Mouse (Mus musculus) forebrain, embryonic 10.5 days (tissue): ENCODE measurements around the gene Zfp451. TPM values are rescaled to one million over a fixed set of nuclear protein-coding genes. Genes with fewer than 3 reads are reported as not detected.
A peak's percentile ranks its signal among the peaks of the same experiment; 100 is the strongest.

Experiments used
- DNase-seq: peaks from one replicate; pipeline ENCODE4 v3.0.0-alpha.2; 2017; ENCODE audit warnings: low spot score; ENCODE audit errors: extremely low spot score
- H3K27ac ChIP-seq: fragments of 300-500 bp; sonication (generic); 2 replicates; pipeline ENCODE4 v1.5.1; 2016; ENCODE audit warnings: mild to moderate bottlenecking
- H3K27me3 ChIP-seq: fragments of 300-500 bp; sonication (generic); 2 replicates; pipeline ENCODE4 v1.6.1; 2016; ENCODE audit warnings: mild to moderate bottlenecking; ENCODE audit not compliant: poor library complexity, severe bottlenecking
- H3K36me3 ChIP-seq: fragments of 300-500 bp; sonication (generic); replicated peaks from 2 replicates; pipeline ENCODE4 v1.6.1; 2016; ENCODE audit warnings: mild to moderate bottlenecking, moderate library complexity
- H3K4me1 ChIP-seq: fragments of 300-500 bp; sonication (generic); 2 replicates; pipeline ENCODE4 v1.6.1; 2016
- H3K4me3 ChIP-seq: fragments of 300-500 bp; sonication (generic); 2 replicates; pipeline ENCODE4 v1.5.1; 2016; ENCODE audit warnings: mild to moderate bottlenecking, moderate library complexity
- H3K9me3 ChIP-seq: fragments of 300-500 bp; sonication (generic); 2 replicates; pipeline ENCODE4 v1.6.1; 2016; ENCODE audit warnings: mild to moderate bottlenecking, moderate library complexity
- WGBS: fragments of 180-500 bp; shearing (Covaris S2); methylation state at CpG from one replicate; pipeline ENCODE4 v1.1.7; 2016; 5-methylcytosine and 5-hydroxymethylcytosine counted together
- polyA plus RNA-seq: library from polyadenylated mRNA; unstranded; fragments of >200 nt; fragmentation: Nextera tagmentation; extraction: Ambion mirVana; gene quantifications from 2 replicates; pipeline ENCODE4 v1.2.1, GENCODE M21; 2016

Gene Zfp451
- polyA plus RNA-seq, 1 experiment from 2014 or later: 32.6 TPM

DNA sequence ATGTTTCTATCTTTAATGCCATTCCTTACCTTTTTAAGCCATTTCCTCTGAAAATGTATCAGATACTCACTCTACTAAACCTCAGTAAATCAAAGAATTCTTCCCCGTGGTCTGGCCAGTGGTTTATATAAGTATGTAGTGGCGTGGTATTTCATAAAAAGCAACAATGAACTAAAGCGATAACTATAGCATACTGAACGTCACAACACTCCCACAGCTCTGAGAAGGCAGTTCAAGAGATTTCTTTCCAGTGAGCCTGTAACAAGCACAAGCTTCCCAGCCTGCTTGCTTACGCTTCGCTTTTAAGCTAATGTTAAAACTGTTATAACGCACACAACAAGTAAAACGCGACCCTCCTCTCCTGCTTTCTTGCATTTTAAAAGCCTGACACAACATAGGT, 42.3 kb downstream of the Zfp451 start:
- Histone ChIP-seq H3K36me3 (peaks cover 80% of the 10 kb centered on the region), H3K27me3 (no peaks in the 10 kb centered on the region), H3K4me1 (peaks cover 2% of the 10 kb centered on the region), H3K4me3 (no peak overlapping the region), H3K27ac (no peak overlapping the region), H3K9me3 (no peaks in the 10 kb centered on the region)
- 96% methylated on average over 9 of the region's 9 CpGs for WGBS
- no peak for DNase-seq

DNA sequence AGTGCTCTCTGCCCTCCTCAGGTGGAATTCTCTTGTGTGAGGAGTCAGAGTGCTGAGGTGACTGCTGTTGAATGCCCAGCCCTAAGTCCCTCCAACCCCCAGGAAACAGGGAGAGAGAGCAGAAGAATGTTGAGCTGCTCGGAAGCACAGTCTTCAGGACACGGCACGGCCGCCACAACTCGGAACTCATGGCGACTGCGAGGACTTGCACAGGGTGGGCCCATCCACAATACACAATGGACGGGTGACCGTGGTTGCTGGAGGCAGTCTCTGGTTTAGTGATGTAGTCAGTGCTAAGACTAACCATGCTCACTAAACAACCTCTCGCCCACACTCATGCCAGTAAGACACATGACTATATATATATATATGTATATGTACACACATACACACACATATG, 42.8 kb downstream of the Zfp451 start:
- no peak overlapping the region for H3K27ac ChIP-seq
- H3K4me1 ChIP-seq: peaks cover 7% of the 10 kb centered on the region
- H3K4me3 ChIP-seq: no peak overlapping the region
- DNase-seq: no peak
- H3K36me3 ChIP-seq: peaks cover 76% of the 10 kb centered on the region
- H3K9me3 ChIP-seq: no peaks in the 10 kb centered on the region
- WGBS: 96% methylated on average over 10 of the region's 10 CpGs
- H3K27me3 ChIP-seq: no peaks in the 10 kb centered on the region

DNA sequence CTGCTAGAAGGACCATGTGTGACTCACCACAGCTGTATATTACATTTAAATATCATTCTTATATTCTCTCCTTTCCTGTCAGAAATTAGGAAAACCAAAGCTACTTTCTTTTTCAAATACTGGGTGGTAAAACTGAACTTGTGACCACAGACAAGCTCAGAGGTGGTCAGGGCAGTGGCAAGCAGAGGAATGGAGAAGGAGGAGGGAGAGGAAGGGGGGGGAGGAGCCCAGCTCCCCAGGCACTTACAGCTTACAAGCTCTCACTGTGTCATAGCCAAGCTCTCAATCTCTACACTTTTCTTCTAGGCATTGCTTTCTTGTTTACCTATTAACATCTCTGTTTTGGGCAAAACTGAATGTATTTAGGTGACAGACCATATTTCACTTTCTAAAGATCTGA, 45.6 kb downstream of the Zfp451 start:
- H3K27ac ChIP-seq: no peak overlapping the region
- H3K27me3 ChIP-seq: no peaks in the 10 kb centered on the region
- no peaks in the 10 kb centered on the region for H3K9me3 ChIP-seq
- DNase-seq: no peak
- peaks cover 71% of the 10 kb centered on the region for H3K36me3 ChIP-seq
- no peak overlapping the region for H3K4me3 ChIP-seq
- peaks cover 9% of the 10 kb centered on the region for H3K4me1 ChIP-seq

DNA sequence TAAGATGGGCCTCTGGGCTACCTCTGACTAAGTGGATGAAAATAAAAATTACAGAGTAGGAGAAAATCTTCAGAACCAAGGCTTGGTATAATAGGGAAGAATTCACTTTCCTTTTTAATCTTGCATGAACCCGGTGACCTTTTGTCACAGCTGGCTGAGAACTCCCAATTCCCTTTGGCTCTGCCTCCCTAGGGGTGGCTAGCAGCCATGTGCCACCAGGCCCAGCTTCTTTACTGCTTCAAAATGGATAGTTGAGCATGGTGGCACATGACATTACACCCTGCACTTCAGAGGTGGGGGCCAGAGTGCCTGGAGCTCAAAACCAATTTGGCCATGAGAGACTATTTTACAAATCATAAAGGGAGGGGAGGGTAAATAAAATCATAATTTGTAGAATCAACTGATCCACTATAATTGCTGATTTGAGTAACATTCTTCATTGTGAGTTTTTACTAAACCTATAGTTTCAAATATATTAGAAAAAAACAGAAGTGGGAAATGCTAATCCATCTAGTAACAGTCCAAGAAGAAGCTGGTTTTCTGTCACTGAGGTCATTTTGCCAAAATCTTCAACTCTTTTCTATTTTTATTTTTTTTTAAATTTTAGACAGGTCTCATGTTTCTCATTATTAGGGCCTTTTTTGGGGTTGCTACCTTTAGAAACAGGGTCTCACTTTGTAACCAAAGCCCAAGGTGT, 46.2 kb downstream of the Zfp451 start:
- Histone ChIP-seq H3K4me3 (no peak overlapping the region), H3K9me3 (no peaks in the 10 kb centered on the region), H3K27me3 (no peaks in the 10 kb centered on the region), H3K4me1 (peaks cover 9% of the 10 kb centered on the region), H3K36me3 (peaks cover 74% of the 10 kb centered on the region), H3K27ac (no peak overlapping the region)
- 97% methylated on average over 1 of the region's 1 CpGs for WGBS
- no peak for DNase-seq

DNA sequence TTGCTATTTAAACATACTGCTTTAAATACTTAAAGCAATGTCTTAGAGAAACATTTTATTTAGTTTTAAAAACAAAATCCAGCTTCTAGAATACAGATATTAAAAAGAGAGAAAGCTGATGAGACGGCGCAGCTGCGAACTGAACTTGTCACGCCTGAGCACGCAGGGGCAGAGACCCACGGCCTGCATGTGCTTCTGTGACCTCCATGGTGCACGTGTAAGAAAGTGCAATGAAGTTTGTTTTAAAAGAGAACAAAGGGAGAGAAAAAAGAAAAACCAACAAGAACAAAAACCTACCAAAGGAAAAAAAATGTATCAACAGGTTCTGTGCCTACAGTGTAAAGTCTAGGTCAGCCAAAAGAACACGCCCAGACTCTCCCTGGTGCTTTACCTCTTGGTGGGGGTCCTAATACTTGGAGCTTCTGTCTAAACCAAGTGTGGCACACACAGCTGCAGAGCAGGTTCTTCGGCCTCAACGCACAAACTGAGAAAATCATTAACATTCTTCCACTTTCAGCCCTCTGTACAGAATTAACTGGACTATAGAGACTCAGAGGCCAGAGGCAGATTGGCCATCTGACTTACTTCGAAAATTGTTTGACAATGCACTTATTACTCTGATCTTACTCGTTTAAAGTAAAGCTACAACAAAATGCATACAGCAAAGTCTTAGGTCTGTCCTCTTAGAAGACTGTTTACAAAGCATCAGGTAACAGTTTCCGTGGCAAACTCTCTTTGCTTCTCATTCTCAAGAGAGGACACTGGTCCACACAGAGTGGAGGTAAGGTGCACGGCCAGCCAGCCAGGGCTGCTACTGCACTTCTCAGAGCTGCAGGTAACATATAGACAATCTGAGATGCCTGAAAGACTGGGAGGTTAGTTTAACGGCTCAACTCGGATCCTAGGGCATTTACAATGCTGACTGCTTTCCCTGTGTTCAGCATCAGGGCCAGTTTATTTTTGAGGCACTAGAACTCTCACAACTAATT, 47.6 kb downstream of the Zfp451 start:
- H3K27ac ChIP-seq: no peak overlapping the region
- peaks cover 9% of the 10 kb centered on the region for H3K4me1 ChIP-seq
- no peaks in the 10 kb centered on the region for H3K27me3 ChIP-seq
- H3K4me3 ChIP-seq: no peak overlapping the region
- no peaks in the 10 kb centered on the region for H3K9me3 ChIP-seq
- WGBS: 76% methylated on average over 16 of the region's 16 CpGs
- no peak for DNase-seq
- H3K36me3 ChIP-seq: peaks cover 67% of the 10 kb centered on the region

DNA sequence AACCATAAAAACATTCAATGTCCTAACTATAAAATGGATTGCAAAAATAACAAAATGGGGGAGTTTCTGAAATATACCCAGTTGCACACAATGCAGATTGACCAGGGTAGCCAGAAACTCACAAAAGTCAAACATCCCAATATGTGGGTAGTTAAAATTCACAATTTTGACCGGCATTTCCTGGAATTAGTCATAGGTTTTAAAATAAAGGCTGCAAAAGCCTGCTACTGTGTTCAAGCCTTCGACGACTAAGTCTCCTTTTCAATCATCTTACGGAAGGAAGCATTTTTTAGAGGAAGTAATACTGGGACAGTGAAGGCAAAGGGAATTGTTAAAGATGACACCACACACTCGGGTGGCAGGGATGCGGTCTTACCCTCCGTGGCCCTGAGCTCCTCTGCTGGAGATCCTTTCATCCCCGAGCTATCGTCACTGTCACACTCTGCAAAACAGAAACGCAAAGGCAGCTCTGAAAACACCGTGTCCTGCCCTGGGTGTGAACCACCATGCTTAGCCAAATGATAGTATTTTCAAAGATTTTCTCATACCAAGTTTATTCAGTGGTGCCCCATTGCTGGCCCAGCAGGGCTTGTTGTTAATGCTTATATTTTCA, 48.8 kb downstream of the Zfp451 start:
- Histone ChIP-seq H3K4me1 (peaks cover 9% of the 10 kb centered on the region), H3K4me3 (no peak overlapping the region), H3K9me3 (no peaks in the 10 kb centered on the region), H3K27me3 (no peaks in the 10 kb centered on the region), H3K36me3 (peaks cover 66% of the 10 kb centered on the region), H3K27ac (no peak overlapping the region)
- WGBS: 89% methylated on average over 11 of the region's 11 CpGs
- DNase-seq: no peak

DNA sequence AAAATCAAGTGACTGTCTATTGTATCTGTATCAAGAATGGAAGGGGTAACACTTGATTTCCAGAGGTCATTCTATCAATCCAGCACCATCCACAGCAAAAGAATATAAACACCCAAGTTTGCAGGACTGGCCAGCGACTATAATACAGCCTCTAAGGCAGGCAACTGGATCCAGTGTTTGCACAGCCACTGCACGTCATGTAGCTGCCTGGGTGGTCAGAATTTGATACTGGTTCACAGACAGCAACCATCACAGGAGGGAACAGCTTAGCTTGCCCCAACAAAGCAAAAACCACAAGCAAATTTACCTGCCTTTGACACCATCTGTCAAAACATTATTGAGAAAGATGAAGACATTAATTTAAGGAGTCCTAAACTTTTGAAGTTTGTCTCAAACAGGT, 50.6 kb downstream of the Zfp451 start:
- Histone ChIP-seq H3K36me3 (peaks cover 53% of the 10 kb centered on the region), H3K4me3 (no peak overlapping the region), H3K4me1 (peaks cover 9% of the 10 kb centered on the region), H3K27me3 (no peaks in the 10 kb centered on the region), H3K27ac (no peak overlapping the region), H3K9me3 (no peaks in the 10 kb centered on the region)
- 60% methylated on average over 2 of the region's 2 CpGs for WGBS
- no peak for DNase-seq

DNA sequence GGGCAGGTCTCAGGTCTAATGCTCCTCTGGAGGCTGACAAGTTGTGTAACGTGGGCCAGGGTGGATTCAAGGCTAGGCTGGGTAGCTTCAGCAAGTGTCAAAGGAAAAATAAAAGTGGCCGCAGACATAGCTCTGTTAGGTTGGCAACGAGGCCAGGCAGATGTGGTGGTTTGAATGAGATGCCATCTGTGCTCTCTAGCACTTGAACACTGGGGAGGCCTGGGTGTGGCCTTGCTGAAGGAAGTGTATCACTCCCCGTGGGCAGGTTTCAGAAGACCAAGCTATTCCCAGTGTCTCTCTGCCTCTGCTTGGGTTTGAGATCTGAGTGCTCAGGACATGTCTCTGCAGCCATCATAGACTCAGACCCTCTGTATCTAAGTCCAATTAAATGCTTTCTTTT, 55.9 kb downstream of the Zfp451 start:
- Histone ChIP-seq H3K36me3 (peaks cover 44% of the 10 kb centered on the region), H3K27me3 (no peaks in the 10 kb centered on the region), H3K4me1 (peaks cover 30% of the 10 kb centered on the region), H3K4me3 (no peak overlapping the region), H3K27ac (no peak overlapping the region), H3K9me3 (no peaks in the 10 kb centered on the region; the same call in 1 of the 2 replicates)
- WGBS: 71% methylated on average over 4 of the region's 4 CpGs
- no peak for DNase-seq

DNA sequence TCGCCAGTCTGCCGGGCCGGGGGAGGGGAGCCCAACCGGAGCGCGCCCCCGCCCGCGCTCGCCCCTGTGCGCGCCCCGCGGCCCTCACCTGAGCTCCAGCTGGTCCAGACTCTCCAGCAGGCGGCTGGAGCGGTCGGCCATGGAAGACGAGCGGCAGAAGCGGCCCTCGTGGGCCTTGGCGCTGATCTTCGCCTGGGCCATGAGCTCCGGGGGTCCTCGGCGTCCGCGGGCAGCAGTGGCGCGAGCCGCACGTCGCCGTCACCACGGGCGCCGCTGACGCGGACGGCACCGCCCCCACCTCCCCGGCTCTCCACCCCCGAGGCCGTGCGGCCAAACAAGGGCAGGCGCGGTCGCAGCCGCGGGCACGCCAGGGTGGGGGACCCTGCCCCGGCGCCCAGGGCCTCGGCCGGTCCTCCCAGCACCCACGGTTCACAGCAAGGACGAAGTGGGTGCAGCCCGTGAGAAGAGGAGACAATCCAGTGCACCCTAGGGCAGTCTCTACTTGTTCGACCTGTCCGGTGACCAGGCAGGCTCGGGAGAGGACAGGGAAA, 56.8 kb downstream of the Zfp451 start, which contains the start of gene Bag2:
Gene Bag2 (minus strand): TSS at position 305 of the 551 bp plus-strand sequence.
- Histone ChIP-seq H3K27ac (peak within 1 kb of the TSS; percentile 93), H3K36me3 (peaks cover 48% of the 10 kb centered on the region)
- DNase-seq: peak; percentile 67

DNA sequence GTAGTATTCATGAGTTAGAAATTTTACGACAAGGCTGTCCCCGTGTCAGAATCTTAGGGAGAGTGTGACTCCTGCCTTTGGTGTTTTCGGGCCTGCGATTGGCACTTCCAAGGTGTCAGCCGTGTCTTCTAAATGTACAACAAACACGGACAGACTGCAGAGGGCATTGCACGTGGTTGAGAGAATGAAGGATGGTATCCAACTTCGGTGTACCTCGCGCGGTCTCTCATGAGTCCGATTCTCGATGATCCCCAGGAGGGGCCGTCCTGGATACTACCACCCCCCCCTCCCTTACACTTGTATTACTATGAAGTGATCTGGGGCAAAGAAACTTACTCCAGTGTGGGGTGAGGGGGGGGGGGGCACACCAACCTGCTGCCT, 57.4 kb downstream of the Zfp451 start:
- Histone ChIP-seq H3K4me3 (peak overlapping the region; percentile 78), H3K27ac (peak overlapping the region; percentile 93), H3K9me3 (no peaks in the 10 kb centered on the region; the same call in 1 of the 2 replicates), H3K36me3 (peaks cover 48% of the 10 kb centered on the region), H3K4me1 (peaks cover 30% of the 10 kb centered on the region), H3K27me3 (no peaks in the 10 kb centered on the region)
- WGBS: 13% methylated on average over 14 of the region's 14 CpGs
- DNase-seq: peak; percentile 41

More for the DNA sequence above, 56.8 kb downstream of the Zfp451 start, which contains the start of gene Bag2:
- peaks cover 30% of the 10 kb centered on the region for H3K4me1 ChIP-seq
- WGBS: under 1% methylated on average over 58 of the region's 61 CpGs
- H3K9me3 ChIP-seq: no peaks in the 10 kb centered on the region; the same call in 1 of the 2 replicates
- peak within 1 kb of the TSS; percentile 78 for H3K4me3 ChIP-seq
- H3K27me3 ChIP-seq: no peaks in the 10 kb centered on the region

DNA sequence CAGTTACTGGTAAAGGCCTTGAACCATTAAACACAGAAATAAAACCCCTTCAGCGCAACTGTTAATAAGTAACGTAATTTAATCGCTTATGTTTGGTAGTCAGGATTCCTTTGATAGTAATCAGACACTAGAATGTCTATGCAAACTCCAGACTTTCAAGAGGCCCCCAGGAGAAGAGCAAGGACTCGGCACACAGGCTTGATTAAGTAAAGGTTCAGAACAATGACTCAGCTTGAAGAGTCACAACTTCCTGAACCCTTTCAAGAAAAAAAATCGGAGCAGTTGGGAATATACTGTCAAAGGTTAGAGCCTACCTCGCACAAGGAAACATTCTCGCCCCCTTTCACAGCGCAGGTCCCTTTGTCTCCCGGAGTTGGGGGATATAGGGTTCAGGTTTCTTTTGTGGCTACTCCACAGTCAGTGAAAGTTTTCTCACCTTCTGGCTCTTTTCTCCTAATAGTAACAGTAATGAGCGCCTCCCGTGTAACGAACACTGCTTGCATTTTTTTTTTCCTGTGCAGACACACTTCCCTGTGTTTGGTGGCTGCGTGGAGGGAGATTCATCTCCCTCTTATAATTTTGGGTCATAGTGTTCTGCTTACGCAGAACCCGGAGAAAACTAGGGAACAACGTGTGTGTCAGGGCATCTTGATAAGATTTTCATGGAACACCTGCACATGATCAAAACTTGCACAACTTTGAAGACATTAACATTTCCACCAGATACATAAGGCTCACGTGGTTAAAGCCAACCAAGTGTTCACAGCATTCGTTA, 58.0 kb downstream of the Zfp451 start:
- Histone ChIP-seq H3K27ac (peak overlapping the region; percentile 93; the same call in 1 of the 2 replicates), H3K27me3 (no peaks in the 10 kb centered on the region), H3K9me3 (no peaks in the 10 kb centered on the region; the same call in 1 of the 2 replicates), H3K4me1 (peaks cover 30% of the 10 kb centered on the region), H3K36me3 (peaks cover 48% of the 10 kb centered on the region), H3K4me3 (peak overlapping the region; percentile 78)
- DNase-seq: no peak
- WGBS: 36% methylated on average over 18 of the region's 18 CpGs

DNA sequence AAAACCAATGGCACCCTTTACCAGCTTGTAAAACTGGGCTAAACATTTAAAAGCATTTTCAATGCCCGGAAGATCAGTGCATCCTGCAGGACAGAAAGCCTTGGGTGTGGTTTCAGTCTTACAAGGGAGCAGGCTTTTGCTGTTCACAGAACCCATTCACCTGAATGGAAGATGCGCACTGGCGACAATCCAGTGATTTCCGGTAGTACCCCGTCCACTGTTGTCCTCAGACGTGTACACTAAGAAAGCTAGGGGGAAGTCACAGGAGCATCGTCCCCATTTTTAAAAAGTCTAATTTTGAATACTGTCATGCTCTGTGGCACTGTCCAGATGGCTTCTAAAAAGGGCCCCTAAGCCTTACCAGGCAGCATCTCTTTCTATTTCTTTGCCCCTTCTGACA, 58.6 kb downstream of the Zfp451 start:
- H3K27ac ChIP-seq: no peak overlapping the region
- H3K4me3 ChIP-seq: peak overlapping the region; percentile 78
- no peaks in the 10 kb centered on the region for H3K27me3 ChIP-seq
- H3K36me3 ChIP-seq: peaks cover 46% of the 10 kb centered on the region
- no peaks in the 10 kb centered on the region; the same call in 1 of the 2 replicates for H3K9me3 ChIP-seq
- DNase-seq: no peak
- peaks cover 30% of the 10 kb centered on the region for H3K4me1 ChIP-seq
- WGBS: 86% methylated on average over 7 of the region's 7 CpGs
